Mouse (Mus musculus) forebrain, embryonic 14.5 days (tissue): ENCODE measurements around the gene Gm27021. TPM values are rescaled to one million over a fixed set of nuclear protein-coding genes. Genes with fewer than 3 reads are reported as not detected.

Experiments used
- ATAC-seq: fragments of 200-750 bp; cut with Nextera tagmentation; 2 replicates; pipeline ENCODE4 v1.8.0; 2017; ENCODE audit warnings: mild to moderate bottlenecking, moderate library complexity
- DNase-seq: peaks from one replicate; pipeline ENCODE4 v3.0.0-alpha.2; 2015; ENCODE audit warnings: low spot score
- H3K27ac ChIP-seq: fragments of 300-500 bp; sonication (generic); 2 replicates; pipeline ENCODE4 v1.5.1; 2014; ENCODE audit warnings: low read depth, mild to moderate bottlenecking, control low read depth, low read length, moderate library complexity
- H3K27me3 ChIP-seq: fragments of 300-500 bp; sonication (generic); replicated peaks from 2 replicates; pipeline ENCODE4 v1.6.1; 2014; ENCODE audit warnings: low read length, control low read depth, mixed read lengths; ENCODE audit not compliant: control insufficient read depth, insufficient read depth
- H3K36me3 ChIP-seq: fragments of 300-500 bp; sonication (generic); 2 replicates; pipeline ENCODE4 v1.6.1; 2014; ENCODE audit warnings: low read length, control low read depth; ENCODE audit not compliant: control insufficient read depth, insufficient read depth
- H3K4me1 ChIP-seq: fragments of 300-500 bp; sonication (generic); 2 replicates; pipeline ENCODE4 v1.6.1; 2014; ENCODE audit warnings: antibody characterized with exemption, low read length, control low read depth; ENCODE audit not compliant: control insufficient read depth, insufficient read depth
- H3K4me2 ChIP-seq: fragments of 300-500 bp; sonication (generic); 2 replicates; pipeline ENCODE4 v1.6.1; 2014; ENCODE audit warnings: mild to moderate bottlenecking, control low read depth, low read length
- H3K4me3 ChIP-seq: fragments of 300-500 bp; sonication (generic); 2 replicates; pipeline ENCODE4 v1.5.1; 2014; ENCODE audit warnings: low read depth, low read length, control low read depth
- H3K9ac ChIP-seq: fragments of 300-500 bp; sonication (generic); 2 replicates; pipeline ENCODE4 v1.6.1; 2014; ENCODE audit warnings: mild to moderate bottlenecking, low read length, control low read depth, moderate library complexity
- H3K9me3 ChIP-seq: fragments of 300-500 bp; sonication (generic); replicated peaks from 2 replicates; pipeline ENCODE4 v1.6.1; 2016; ENCODE audit warnings: low read length, control low read depth, mixed read lengths; ENCODE audit not compliant: control insufficient read depth
- WGBS: fragments of 180-500 bp; shearing (Covaris S2); extraction: QIAGEN DNeasy Blood & Tissue Kit; methylation state at CpG from one replicate; pipeline ENCODE4 v1.1.7; 2014; 5-methylcytosine and 5-hydroxymethylcytosine counted together
- polyA plus RNA-seq: library from polyadenylated mRNA; unstranded; fragments of >200 nt; fragmentation: Nextera tagmentation; extraction: Ambion mirVana; gene quantifications from 2 replicates; pipeline ENCODE4 v1.2.1, GENCODE M21; 2014

Gm27021 gene
- polyA plus RNA-seq, 1 experiment from 2014 or later: 2.9 TPM

GRCm38 (mm10) chr8:120679629-120680387, 11.9 kb upstream of the Gm27021 start:
- Histone ChIP-seq H3K4me2 (no peak overlapping the region), H3K36me3 (0 out of 2 replicates have a peak, but pooled peaks cover 3% of the 10 kb centered on the region), H3K27ac (no peak overlapping the region), H3K9ac (no peak overlapping the region), H3K27me3 (no peaks in the 10 kb centered on the region), H3K4me3 (no peak overlapping the region), H3K4me1 (no peaks in the 10 kb centered on the region), H3K9me3 (no peaks in the 10 kb centered on the region)
- no peak for DNase-seq
- 84% methylated on average over 11 of the region's 11 CpGs for WGBS
- no peak for ATAC-seq

DNA sequence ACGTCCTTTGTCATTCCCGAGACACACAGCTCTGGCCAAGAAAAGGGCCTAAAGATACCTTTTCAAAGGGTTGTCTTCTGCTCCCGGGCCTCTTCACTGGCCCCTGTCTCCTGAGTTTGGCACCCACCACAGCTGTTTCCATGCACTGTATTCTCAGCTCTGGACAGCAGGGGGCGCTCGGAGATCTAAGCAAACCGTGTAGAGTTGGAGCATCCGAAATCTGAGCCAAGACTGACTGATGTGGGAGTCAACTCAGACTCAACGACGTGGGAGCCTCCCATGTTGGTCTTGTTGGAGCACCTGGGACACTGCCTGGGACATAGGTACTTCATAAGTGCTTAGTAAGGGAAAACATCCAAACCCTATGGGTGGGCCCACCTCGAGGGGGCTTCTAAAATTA, 10.6 kb upstream of the Gm27021 start:
- no peak overlapping the region for H3K27ac ChIP-seq
- ATAC-seq (peak; percentile 46; the same call in 1 of the 2 replicates), DNase-seq (peak; percentile 93)
- H3K4me1 ChIP-seq: no peaks in the 10 kb centered on the region
- H3K36me3 ChIP-seq: peaks cover 12% of the 10 kb centered on the region
- no peaks in the 10 kb centered on the region for H3K9me3 ChIP-seq
- no peaks in the 10 kb centered on the region for H3K27me3 ChIP-seq
- H3K9ac ChIP-seq: no peak overlapping the region
- H3K4me3 ChIP-seq: no peak overlapping the region
- 13% methylated on average over 10 of the region's 10 CpGs for WGBS
- H3K4me2 ChIP-seq: no peak overlapping the region

GRCm38 (mm10) chr8:120675718-120676117, 7.8 kb upstream of the Gm27021 start:
- H3K4me2 ChIP-seq: no peak overlapping the region
- H3K36me3 ChIP-seq: peaks cover 37% of the 10 kb centered on the region
- no peak for ATAC-seq
- no peak overlapping the region for H3K4me3 ChIP-seq
- no peaks in the 10 kb centered on the region for H3K27me3 ChIP-seq
- WGBS: 76% methylated on average over 8 of the region's 8 CpGs
- no peaks in the 10 kb centered on the region for H3K4me1 ChIP-seq
- DNase-seq: no peak
- H3K27ac ChIP-seq: no peak overlapping the region
- no peaks in the 10 kb centered on the region for H3K9me3 ChIP-seq
- H3K9ac ChIP-seq: no peak overlapping the region

- H3K4me2 ChIP-seq: no peak overlapping the region
- H3K27me3 ChIP-seq: no peaks in the 10 kb centered on the region
- no peaks in the 10 kb centered on the region for H3K9me3 ChIP-seq
- DNase-seq (no peak), ATAC-seq (no peak)
- H3K4me3 ChIP-seq: no peak overlapping the region
- H3K9ac ChIP-seq: no peak overlapping the region
- H3K36me3 ChIP-seq: peaks cover 48% of the 10 kb centered on the region
- WGBS: 90% methylated on average over 7 of the region's 7 CpGs
- H3K4me1 ChIP-seq: peaks cover 3% of the 10 kb centered on the region
- H3K27ac ChIP-seq: no peak overlapping the region
These were observed 5.4 kb upstream of the Gm27021 start for GRCm38 (mm10) chr8:120673298-120673697.

DNA sequence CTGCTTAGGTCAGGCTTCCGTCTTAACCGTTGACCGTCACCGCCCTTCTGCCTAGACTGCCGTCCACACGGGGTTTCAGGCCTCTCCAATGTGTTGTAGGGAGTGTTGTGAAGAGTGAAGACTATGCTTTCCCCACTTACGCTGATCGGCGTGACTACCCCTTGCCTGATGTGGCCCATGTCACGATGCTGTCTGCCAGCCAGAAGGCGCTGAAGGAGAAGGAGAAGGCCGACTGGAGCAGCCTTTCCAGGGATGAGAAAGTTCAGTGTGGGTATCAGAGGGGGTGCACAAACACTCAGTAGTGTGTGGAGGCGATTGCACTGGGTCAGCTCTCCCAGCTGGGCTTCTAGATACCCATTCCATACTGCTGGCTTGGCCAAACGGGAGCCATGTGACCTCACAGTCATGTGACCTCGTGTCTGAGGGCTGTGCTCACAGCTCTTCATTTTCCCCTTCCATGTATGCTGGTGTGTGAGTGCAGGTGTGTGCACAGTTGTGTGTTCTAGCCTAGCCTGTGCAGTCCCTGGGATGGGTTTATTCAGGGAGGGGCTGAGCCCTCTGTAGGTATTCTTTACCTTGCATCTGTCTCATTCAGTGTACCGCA, 4.8 kb upstream of the Gm27021 start:
- Histone ChIP-seq H3K4me3 (no peak overlapping the region), H3K9ac (no peak overlapping the region), H3K4me2 (no peak overlapping the region), H3K36me3 (peaks cover 48% of the 10 kb centered on the region), H3K27me3 (no peaks in the 10 kb centered on the region), H3K27ac (no peak overlapping the region), H3K4me1 (peaks cover 3% of the 10 kb centered on the region), H3K9me3 (no peaks in the 10 kb centered on the region)
- ATAC-seq (no peak), DNase-seq (no peak)
- 91% methylated on average over 16 of the region's 16 CpGs for WGBS

GRCm38 (mm10) chr8:120671775-120672174, 3.9 kb upstream of the Gm27021 start:
- peaks cover 48% of the 10 kb centered on the region for H3K36me3 ChIP-seq
- peaks cover 7% of the 10 kb centered on the region for H3K4me1 ChIP-seq
- no peak overlapping the region for H3K9ac ChIP-seq
- no peaks in the 10 kb centered on the region for H3K9me3 ChIP-seq
- no peak overlapping the region for H3K4me2 ChIP-seq
- 45% methylated on average over 6 of the region's 6 CpGs for whole genome bisulfite sequencing
- no peak overlapping the region for H3K4me3 ChIP-seq
- no peak for DNase-seq
- no peaks in the 10 kb centered on the region for H3K27me3 ChIP-seq
- no peak for ATAC-seq
- no peak overlapping the region for H3K27ac ChIP-seq

- no peak for DNase-seq
These were observed 561 bp upstream of the Gm27021 start, which contains the start of gene Emc8 for GRCm38 (mm10) chr8:120668374-120668905. Gene Emc8 (minus strand): TSS chr8:120668573.

GRCm38 (mm10) chr8:120666807-120667470, 940 bp downstream of the Gm27021 start:
- H3K9me3 ChIP-seq: no peaks in the 10 kb centered on the region
- peaks cover 21% of the 10 kb centered on the region for H3K36me3 ChIP-seq
- no peak for DNase-seq
- no peaks in the 10 kb centered on the region for H3K27me3 ChIP-seq
- no peak for ATAC-seq
- 1% methylated on average over 17 of the region's 17 CpGs for WGBS
- H3K9ac ChIP-seq: peak overlapping the region; percentile 97
- peaks cover 18% of the 10 kb centered on the region for H3K4me1 ChIP-seq
- peak overlapping the region; percentile 79 for H3K27ac ChIP-seq
- peak overlapping the region; percentile 88 for H3K4me2 ChIP-seq
- peak overlapping the region; percentile 94 for H3K4me3 ChIP-seq

More at GRCm38 (mm10) chr8:120668374-120668905, 561 bp upstream of the Gm27021 start, which contains the start of gene Emc8:
- Histone ChIP-seq H3K27ac (peak within 1 kb of the TSS; percentile 79), H3K9me3 (no peaks in the 10 kb centered on the region), H3K4me1 (peaks cover 18% of the 10 kb centered on the region), H3K4me3 (peak within 1 kb of the TSS; percentile 94), H3K36me3 (peaks cover 36% of the 10 kb centered on the region), H3K27me3 (no peaks in the 10 kb centered on the region), H3K4me2 (peak within 1 kb of the TSS; percentile 88), H3K9ac (peak within 1 kb of the TSS; percentile 97)
- no peak for ATAC-seq
- WGBS: 1% methylated on average over 33 of the region's 51 CpGs
